Mouse (Mus musculus) CH12F3 (cell line): ENCODE measurements around the gene Slc4a4.

Experiments
- in situ Hi-C: fragments of 300-500 bp; cut with MboI; formaldehyde crosslinking; loops from 2 replicates; pipeline ENCODE4 v1.14.3; 2020; ENCODE audit warnings: low sequenced_read_pairs

The Slc4a4 gene

GRCm38 (mm10) chr5:88994533-88994932 is 107.9 kb downstream of the Slc4a4 start:
- in situ Hi-C loops, result no loop called here

DNA sequence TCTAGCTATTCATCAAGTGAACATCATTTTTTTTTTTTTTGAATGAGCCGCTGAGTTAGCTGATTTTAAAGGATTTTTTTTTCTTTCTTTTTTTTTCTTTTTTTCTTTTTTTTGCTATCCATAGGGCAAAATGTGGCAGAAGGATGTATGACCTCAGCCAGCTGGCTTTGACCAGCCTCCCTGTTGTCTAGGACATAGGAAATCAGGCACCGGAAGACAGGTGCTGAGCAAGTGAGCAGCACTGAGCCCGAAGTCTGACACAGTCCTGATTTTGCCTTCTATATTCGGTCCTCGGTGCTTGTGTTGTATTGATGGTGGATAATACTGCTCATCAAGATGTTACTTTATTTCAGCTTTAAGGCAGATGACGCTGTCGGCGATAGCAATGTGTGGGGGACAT is 109.6 kb downstream of the Slc4a4 start:
- in situ Hi-C loops, result no loop called here

DNA sequence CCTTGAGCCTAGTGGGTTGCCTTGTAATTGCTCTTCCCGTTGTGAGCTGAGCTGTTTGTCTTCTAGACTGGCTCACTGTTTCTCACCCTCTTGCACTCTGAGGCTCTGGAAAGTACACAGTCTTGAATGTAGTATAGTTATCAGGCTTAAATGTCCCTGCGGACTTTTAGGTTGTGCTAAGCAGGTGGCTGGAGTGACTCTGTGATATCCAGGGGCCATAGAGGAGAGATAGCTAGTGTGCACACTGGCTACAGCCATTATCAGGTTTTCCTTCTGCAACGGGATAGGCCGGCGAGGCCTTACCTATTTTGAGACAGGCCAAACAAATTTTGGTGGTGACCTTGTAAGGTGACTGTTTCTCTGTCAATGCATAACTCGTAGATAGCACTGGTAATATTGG is 110.7 kb downstream of the Slc4a4 start:
- in situ Hi-C loops, result no loop called here

DNA sequence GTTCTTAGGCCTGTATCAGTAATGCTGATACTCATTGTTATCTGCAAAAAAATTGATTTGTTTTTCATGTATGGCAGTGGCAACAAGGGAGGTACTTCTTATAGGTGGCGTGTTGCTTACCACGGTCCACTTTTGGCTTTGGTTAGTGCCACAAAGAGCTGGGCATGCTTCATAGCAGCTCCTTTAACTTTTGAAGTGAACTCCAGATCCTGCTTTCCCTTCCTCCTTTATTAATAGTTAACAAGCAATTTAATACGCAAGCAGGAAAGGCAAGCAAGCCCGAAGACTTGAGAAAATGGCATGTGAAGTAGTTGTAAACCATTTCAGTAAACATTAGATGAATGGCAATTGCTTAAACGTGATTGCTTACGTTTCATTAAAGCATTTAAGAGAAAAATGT is 113.2 kb downstream of the Slc4a4 start:
- in situ Hi-C loops, result no loop called here

DNA sequence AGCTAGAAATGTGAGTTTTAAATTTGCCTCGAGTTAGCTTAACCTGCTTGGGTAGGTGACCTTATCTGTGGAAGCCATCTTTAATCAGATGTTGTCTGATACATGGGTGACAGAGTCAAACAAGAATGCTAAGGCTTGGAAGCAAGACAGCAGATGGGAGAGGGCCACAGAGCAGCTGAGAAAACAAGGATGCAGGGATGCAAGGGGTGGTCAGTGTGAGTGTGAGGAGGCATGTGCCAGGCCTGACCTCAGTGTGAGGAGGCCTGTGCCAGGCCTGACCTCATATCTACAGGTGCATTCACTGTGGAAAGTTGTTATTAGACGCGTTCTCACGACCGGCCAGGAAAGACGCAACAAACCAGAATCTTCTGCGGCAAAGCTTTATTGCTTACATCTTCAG is 114.0 kb downstream of the Slc4a4 start:
- in situ Hi-C loops, result no loop called here

DNA sequence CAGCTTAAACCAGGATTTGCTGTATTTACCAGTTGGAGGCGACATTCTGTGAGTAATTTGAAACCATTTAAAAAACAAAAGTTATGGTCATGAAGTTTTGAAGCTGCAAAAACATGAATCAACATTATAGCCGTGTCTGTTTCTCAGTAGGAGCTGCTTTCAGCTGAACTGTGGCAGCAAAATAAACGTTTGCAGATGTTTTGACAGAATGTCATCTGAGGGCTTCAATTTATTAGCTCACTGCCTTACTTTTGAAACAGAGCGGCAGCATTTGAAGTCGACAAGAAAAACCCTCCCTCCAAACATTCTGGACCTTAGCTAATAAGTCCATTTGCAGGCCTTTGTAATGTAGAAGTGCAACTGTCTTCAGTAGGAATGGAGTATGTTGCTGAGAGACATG is 123.5 kb downstream of the Slc4a4 start:
- in situ Hi-C loops, result no loop called here

GRCm38 (mm10) chr5:89012456-89012855 is 125.8 kb downstream of the Slc4a4 start:
- in situ Hi-C loops, result no loop called here

DNA sequence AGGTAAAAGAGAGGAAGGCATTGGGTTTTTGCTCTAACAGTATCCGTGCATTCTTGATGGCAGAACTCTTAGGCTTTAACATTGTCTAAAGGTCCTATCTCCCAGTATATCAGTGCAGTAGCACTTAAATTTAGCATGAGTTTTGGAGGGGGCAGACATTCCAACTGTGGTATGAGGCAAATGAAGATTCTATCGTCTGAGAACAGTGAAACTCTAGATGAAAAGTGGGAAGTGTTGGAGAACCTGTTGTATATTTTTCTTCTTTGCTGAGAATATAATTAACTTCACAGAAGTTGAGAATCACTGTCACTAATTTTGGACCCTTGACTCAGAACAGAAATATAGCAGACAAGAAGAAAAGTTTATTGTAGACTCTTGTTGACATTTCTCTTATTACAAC is 128.2 kb downstream of the Slc4a4 start:
- in situ Hi-C loops, result no loop called here

DNA sequence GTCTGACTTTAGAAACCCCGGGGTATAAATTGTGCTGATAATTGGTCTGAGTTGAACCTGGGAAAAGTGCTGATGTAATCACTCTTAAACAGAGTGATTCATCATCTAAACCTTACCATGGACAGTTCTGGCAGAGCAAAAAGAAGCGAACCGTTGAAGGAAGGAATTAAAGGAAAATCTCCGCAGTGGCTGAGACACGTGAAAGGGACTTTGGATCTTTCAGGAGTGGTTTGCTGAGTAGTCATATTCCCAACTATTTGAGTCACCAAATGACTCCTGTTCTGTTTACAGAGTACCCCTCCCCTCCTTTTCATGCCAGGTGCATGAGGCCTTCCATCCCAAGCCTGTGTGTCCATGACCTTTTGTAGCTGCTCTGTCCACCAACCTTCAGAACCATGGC is 129.3 kb downstream of the Slc4a4 start:
- in situ Hi-C loops, result no loop called here

DNA sequence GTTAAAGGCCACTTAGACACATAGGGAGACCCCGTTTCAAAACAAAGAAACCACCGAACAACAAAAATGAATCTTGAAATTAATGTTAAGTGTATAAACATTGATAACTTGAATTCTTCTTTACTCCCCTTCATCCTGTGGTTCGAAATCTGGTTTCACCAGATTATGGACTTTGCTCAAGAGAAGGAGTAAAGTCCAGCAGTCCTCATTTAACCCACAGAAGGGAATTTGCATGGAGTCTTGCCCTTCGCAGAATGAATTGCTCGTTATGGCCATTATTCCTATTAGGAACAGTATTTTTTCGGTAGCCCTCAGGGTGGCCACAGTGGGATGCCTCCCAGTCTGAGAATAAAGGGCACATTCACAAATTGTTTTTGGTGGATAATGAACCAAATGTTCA is 131.9 kb downstream of the Slc4a4 start:
- in situ Hi-C loops, result no loop called here

DNA sequence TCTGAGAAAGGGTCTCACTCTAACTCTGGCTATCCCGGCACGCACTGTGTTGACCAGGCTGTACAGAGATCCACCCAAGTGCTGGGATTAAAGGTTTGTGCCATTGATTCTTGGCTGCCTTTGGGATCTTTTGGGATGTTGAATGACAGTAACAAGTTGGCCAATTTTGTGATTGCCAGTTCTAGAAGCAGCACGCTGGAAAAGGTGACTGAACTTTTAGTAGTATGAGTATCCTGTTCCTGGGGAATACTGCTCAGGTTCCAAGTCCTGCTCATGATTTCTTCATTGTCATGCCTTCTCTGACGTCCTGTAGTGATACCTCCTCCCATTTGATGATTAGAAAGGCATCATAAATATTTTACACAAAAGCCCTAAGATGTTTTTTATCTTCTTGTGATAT is 137.8 kb downstream of the Slc4a4 start:
- in situ Hi-C loops, result no loop called here

DNA sequence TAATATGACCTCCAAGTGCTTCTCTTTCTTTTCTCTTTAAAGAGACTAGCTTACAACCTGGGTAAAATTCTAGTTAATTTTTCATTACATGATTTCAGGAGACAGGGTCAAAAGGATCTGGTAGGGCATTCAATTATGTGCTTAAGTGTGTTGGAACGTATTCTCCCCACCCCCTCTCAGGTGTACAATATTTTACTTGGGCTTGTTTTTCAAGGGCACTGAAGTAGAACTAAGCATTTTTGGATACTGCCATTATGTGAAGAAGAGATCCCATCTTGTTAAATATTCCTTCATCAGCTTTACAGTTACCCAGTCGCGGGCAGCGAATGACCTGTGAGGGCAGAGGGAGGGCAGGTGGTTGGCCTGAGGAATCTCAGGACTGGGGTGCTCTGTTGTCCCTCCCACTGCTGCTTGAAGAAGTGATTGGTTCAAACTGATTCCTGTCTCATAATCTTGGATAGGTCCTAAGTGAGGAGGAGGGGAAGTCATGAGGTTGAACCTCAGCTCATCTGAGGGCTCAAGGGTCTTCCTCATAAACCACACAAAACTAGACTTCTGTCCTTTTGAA is 141.0 kb downstream of the Slc4a4 start:
- in situ Hi-C loops, result no loop called here

DNA sequence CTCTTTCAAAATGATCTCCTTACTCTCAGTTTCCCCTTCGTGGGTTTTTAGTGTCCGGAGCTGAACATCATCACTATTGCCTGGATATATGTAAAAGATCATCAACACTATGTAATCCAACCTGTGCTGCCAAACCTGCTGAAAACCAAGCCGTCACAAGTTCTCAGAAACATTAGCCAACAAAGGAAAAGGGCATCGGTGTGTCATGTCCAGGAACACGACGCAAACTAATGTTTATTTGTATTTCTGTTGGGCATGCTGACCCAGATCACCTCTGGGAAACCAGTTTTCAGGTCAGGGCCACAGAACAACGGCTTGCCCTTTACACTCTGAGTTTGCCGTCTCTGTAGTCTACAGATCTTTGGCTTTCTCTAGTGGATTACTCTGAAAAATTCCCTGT is 146.0 kb downstream of the Slc4a4 start:
- in situ Hi-C loops, result no loop called here

GRCm38 (mm10) chr5:89033256-89033655 is 146.6 kb downstream of the Slc4a4 start:
- in situ Hi-C loops, result no loop called here

DNA sequence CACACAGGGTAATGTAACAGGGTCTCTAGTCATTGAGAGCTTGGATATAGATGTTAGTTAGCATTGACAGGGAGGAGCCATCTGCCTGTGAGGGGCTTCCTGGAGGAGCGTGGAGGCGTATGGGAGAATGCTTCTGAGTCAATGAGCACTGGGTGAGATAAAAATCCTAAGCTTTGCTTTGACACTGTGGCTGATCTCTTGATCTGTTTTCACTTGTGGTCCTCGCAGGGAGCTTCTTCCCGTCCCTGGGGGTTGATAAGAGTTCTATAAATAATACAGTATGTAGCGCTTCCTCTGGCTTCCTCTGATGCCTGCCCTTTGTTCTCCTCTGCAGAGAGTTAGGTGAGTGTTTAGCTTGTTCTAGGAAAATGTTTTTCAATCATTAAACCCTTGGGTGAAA is 149.5 kb downstream of the Slc4a4 start:
- in situ Hi-C loops, result no loop called here

DNA sequence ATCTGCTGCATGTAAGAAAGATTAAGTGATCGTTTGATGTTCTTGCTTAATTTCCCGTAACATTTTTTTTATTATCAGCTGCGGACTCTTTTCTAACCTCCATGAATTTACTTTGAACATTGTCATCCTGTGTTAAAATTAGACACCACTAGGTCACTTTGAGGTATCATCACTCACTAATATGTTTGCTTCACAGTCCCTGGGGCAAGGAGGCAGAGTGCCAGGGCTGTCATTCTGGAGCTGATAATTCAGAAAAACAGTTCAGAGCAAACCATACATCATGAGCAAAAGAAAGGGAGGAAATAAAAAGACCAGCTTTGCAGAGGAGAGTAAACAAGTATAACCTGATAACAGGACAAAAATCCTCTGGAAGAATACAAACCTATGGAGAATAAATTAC is 154.2 kb downstream of the Slc4a4 start:
- in situ Hi-C loops, result no loop called here

GRCm38 (mm10) chr5:89043846-89044245 is 157.2 kb downstream of the Slc4a4 start:
- in situ Hi-C loops, result no loop called here

DNA sequence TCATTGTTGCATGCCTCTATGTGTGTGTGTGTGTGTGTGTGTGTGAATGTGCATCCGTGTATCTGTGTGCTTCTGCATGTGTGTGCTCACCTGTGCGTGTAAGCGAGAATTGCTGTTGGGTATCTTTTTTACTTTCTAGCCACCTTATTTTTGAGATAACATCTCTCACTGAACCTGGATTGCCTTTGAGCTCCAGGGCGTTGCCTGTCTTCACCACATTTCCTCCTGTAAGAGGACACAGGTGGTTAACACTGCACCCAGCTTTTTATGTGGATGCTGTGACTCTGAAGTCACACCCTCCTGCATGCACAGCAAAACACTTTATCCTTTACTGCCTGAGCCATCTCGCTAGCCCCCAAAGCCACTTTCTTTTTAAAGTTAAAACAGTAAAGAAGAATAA is 158.2 kb downstream of the Slc4a4 start:
- in situ Hi-C loops, result no loop called here

DNA sequence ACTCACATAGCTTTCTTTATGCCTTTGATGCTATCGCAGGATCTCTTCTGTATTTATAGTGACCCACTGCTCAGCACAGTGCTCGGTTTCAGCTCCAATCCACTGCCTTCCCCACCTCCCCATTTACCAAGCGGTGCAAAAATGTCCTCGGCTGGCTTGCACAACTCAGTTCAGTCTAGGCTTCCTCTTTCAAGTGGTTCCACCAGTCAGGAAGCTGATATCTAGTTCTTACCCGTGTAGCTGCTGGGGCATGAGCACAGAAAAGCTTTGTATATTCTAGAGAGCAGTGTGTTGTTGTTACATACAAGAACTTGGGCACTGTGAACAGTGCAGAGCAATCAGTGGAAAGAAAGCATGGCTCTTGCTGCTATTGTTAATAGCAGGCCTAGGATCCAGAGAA is 165.0 kb downstream of the Slc4a4 start:
- in situ Hi-C loops, result no loop called here

DNA sequence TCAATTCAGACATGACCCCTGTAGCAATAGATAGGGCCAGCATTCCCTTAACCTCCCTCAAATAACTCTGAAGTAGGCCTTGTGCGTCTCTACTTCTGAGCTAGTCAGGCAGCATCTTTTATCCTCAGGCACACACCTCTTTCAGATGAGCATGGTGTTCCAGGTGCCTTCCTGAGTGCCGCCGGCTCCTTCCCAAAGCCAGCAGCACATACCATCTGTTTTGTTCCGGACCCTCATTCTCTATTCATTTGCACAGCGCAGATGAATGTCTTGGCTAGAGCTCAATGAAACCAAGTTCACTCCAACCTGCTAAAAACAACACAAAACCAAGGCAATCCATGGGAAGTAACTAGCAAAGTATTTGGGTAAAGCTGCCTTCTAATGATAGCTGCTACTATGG is 165.6 kb downstream of the Slc4a4 start:
- in situ Hi-C loops, result no loop called here

DNA sequence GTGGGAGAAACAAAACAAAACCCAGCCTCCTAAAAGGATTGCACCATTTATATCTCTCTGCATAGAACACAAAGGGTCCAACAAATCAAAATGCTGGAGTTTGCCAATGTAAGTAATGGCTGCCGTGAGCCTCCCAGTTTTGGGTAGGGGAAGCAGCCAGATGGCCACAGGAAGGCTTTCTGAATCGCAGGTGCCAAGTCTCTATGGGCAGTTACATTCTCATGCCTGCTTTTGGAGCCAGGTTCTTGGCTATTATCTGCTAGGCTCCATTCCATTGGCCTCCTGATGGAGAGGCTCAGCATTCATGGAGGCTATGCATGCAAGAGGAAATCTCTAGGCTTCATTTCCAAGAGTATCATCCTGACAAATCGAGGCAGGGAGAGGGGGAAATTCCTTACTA is 169.0 kb downstream of the Slc4a4 start:
- in situ Hi-C loops, result no loop called here

GRCm38 (mm10) chr5:89056370-89056769 is 169.8 kb downstream of the Slc4a4 start:
- in situ Hi-C loops, result no loop called here

DNA sequence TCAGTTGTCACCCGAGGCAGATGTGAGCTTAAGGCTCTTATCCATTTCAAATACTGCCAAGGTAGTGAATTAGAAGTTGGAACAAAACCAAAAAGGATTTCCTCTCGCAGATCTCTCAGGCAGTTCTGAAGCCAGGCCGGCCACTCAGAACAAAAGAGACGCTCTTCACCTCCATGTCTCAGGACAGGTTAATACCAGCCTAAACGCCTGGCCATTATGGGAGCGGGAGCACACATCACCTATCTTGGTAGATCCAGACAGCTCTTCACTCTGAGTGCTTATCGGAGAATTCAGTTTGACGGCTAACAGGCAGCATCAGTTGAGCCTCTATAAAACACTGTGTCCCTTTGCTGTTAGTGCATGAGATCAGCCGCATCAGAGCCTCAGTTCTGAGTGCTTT is 174.5 kb downstream of the Slc4a4 start:
- in situ Hi-C loops, result no loop called here

GRCm38 (mm10) chr5:89062286-89062685 is 175.7 kb downstream of the Slc4a4 start:
- in situ Hi-C loops, result no loop called here
